In genomic region chr10:78068541-78068940, GRCm38 (mm10) we compare ENCODE assay signal across 8 mouse cellular contexts. TPM values are rescaled to one million over a fixed set of nuclear protein-coding genes. Genes with fewer than 3 reads are reported as not detected.
DNase-seq lines count a peak whose midpoint lies in the region; ATAC-seq and TF ChIP-seq lines count a peak whose summit lies in the region.

No protein-coding gene starts in this region.

- no peaks in the 10 kb centered on the region for H3K36me3 ChIP-seq in heart, adult 2 months (ENCODE audit: control insufficient read depth, insufficient read depth, low read length)
- H3K36me3 ChIP-seq in midbrain, embryonic 11.5 days (ENCODE audit: control insufficient read depth, insufficient read depth, low read length), result no peaks in the 10 kb centered on the region

- ATAC-seq in midbrain, embryonic 11.5 days (ENCODE audit: low FRiP score), result no peak

- peak overlapping the region; percentile 32; the same call in 1 of the 2 replicates for H3K9ac ChIP-seq in heart, adult 2 months (ENCODE audit: low read depth, low read length)
- peak overlapping the region; percentile 47 for H3K9ac ChIP-seq in midbrain, embryonic 11.5 days (ENCODE audit: low read length)

- peak overlapping the region; percentile 89 for H3K4me3 ChIP-seq in heart, adult 2 months
- peak overlapping the region; percentile 45 for H3K4me3 ChIP-seq in midbrain, embryonic 11.5 days (ENCODE audit: low read depth, low read length)

- peak; percentile 22 to 40 for DNase-seq in heart, adult 2 months
- DNase-seq in heart, adult 18-20 months, result no peak
- peak; percentile 46 for DNase-seq in R1 (ENCODE audit: low read depth, low spot score)
- DNase-seq in heart, postnatal 4 days, result peak; percentile 25
- no peak for DNase-seq in midbrain, embryonic 11.5 days (ENCODE audit: low spot score, missing footprints)
- no peak for DNase-seq in urinary bladder, postnatal 14 days (ENCODE audit: low spot score)
- DNase-seq in left cerebral cortex, postnatal 4 days, result no peak
- DNase-seq in layer of hippocampus, postnatal 25 days (ENCODE audit: extremely low spot score in 1 of 2, low spot score in 1 of 2), result no peak

- TF ChIP-seq EP300 in heart, adult 2 months (IDR thresholded peaks at IDR 0.05; ENCODE audit: insufficient read depth, low read depth, low read length), result no peak

- no peak for TF ChIP-seq CTCF in heart, adult 2 months (IDR thresholded peaks at IDR 0.05)

- no peaks in the 10 kb centered on the region for H3K79me2 ChIP-seq in heart, adult 2 months (replicated peaks; ENCODE audit: control insufficient read depth, insufficient read depth, low read length)

- no peaks in the 10 kb centered on the region for H3K9me3 ChIP-seq in midbrain, embryonic 11.5 days (ENCODE audit: control insufficient read depth, low read length)

- 12% methylated on average over 11 of the region's 11 CpGs for WGBS in heart, adult 2 months
- 21% methylated on average over 11 of the region's 11 CpGs for WGBS in midbrain, embryonic 11.5 days

- no peaks in the 10 kb centered on the region; the same call in 1 of the 2 replicates for H3K4me1 ChIP-seq in heart, adult 2 months (ENCODE audit: control insufficient read depth, insufficient read depth, low read length)
- H3K4me1 ChIP-seq in midbrain, embryonic 11.5 days (ENCODE audit: control insufficient read depth, insufficient read depth, low read length), result no peaks in the 10 kb centered on the region

- H3K27ac ChIP-seq in heart, adult 2 months, result peak overlapping the region; percentile 31
- no peak overlapping the region for H3K27ac ChIP-seq in midbrain, embryonic 11.5 days (ENCODE audit: low read depth, low read length)

- H3K27me3 ChIP-seq in heart, adult 2 months (ENCODE audit: control insufficient read depth, insufficient read depth, low read length), result no peaks in the 10 kb centered on the region
- peaks cover 3% of the 10 kb centered on the region for H3K27me3 ChIP-seq in midbrain, embryonic 11.5 days (ENCODE audit: control insufficient read depth, insufficient read depth, low read length)

- TF ChIP-seq POLR2A in heart, adult 2 months (IDR thresholded peaks at IDR 0.05; ENCODE audit: insufficient read depth, low read depth, low read length), result no peak

- intact Hi-C loops in heart, adult 2 months (cut with DNase I), result loop anchor here (5.0 kb wide), 1 partner anchor 41 kb away; no protein-coding TSS in a partner anchor
- intact Hi-C loops in left cerebral cortex, postnatal 4 days (cut with DNase I), result no loop called here

- peak overlapping the region; percentile 63 for H3K4me2 ChIP-seq in midbrain, embryonic 11.5 days

RNA-seq across cellular contexts. Expression of gene Icosl, which starts 0.6 kb away (rescaled TPM):
- total RNA-seq in heart, adult 2 months (2021), result 1 to 10 TPM; 5.8 to 7.6 TPM
- polyA plus RNA-seq in heart, adult 2 months (2012; rRNA removed), result 8.4 and 9.2 TPM in 2 replicates
- 1 to 10 TPM; 5.7 to 8.4 TPM for total RNA-seq in heart, adult 18-20 months (2021)
- total RNA-seq in heart, postnatal 4 days (2021), result 1 to 10 TPM; 3.8 to 4.6 TPM
- 1.2 and 2.5 TPM in 2 replicates for polyA plus RNA-seq in midbrain, embryonic 11.5 days (2014; fragmentation: Nextera tagmentation; extraction: Ambion mirVana)
- under 1 TPM; 0.85 to 0.98 TPM for total RNA-seq in left cerebral cortex, postnatal 4 days (2021)
- total RNA-seq in layer of hippocampus, postnatal 25 days (2021), result 1 to 10 TPM; 5.4 to 8.8 TPM

RNA-seq across cellular contexts. Expression of gene Aire, which starts 25.1 kb away (rescaled TPM):
- total RNA-seq in heart, adult 2 months (2021), result not detected
- 0.10 TPM in 1 of 2 replicates, not detected in the other for polyA plus RNA-seq in heart, adult 2 months (2012; rRNA removed)
- not detected for total RNA-seq in heart, adult 18-20 months (2021)
- not detected for total RNA-seq in heart, postnatal 4 days (2021)
- 0.10 TPM in 1 of 2 replicates, not detected in the other for polyA plus RNA-seq in midbrain, embryonic 11.5 days (2014; fragmentation: Nextera tagmentation; extraction: Ambion mirVana)
- under 1 TPM; 0.44 TPM for total RNA-seq in left cerebral cortex, postnatal 4 days (2021)
- under 1 TPM; 0.16 to 0.27 TPM for total RNA-seq in layer of hippocampus, postnatal 25 days (2021)

RNA-seq across cellular contexts. Expression of gene Dnmt3l, which starts 26.8 kb away (rescaled TPM):
- total RNA-seq in heart, adult 2 months (2021), result under 1 TPM in 1 of 2 experiments, not detected in 1; 0.21 TPM
- polyA plus RNA-seq in heart, adult 2 months (2012; rRNA removed), result 0.10 and 0.79 TPM in 2 replicates
- total RNA-seq in heart, adult 18-20 months (2021), result not detected
- not detected for total RNA-seq in heart, postnatal 4 days (2021)
- not detected in 2 replicates for polyA plus RNA-seq in midbrain, embryonic 11.5 days (2014; fragmentation: Nextera tagmentation; extraction: Ambion mirVana)
- not detected for total RNA-seq in left cerebral cortex, postnatal 4 days (2021)
- total RNA-seq in layer of hippocampus, postnatal 25 days (2021), result under 1 TPM in 1 of 2 experiments, not detected in 1; 0.22 TPM

RNA-seq across cellular contexts. Expression of gene Pfkl, which starts 58.7 kb away (rescaled TPM):
- 100 to 1,000 TPM; 109 to 115 TPM for total RNA-seq in heart, adult 2 months (2021)
- 101 and 156 TPM in 2 replicates for polyA plus RNA-seq in heart, adult 2 months (2012; rRNA removed)
- 100 to 1,000 TPM; 114 to 120 TPM for total RNA-seq in heart, adult 18-20 months (2021)
- total RNA-seq in heart, postnatal 4 days (2021), result 100 to 1,000 TPM; 118 to 133 TPM
- 96.9 and 103 TPM in 2 replicates for polyA plus RNA-seq in midbrain, embryonic 11.5 days (2014; fragmentation: Nextera tagmentation; extraction: Ambion mirVana)
- total RNA-seq in left cerebral cortex, postnatal 4 days (2021), result 10 to 100 TPM; 73.2 to 83.6 TPM
- 100 to 1,000 TPM; 205 to 206 TPM for total RNA-seq in layer of hippocampus, postnatal 25 days (2021)

Comparison
In these comparisons a context has a peak if more than half of its experiments do, and no peak if none do; other contexts are left out.
1. DNase-seq: peak in heart, adult 2 months (2 of 2), R1 (single experiment) and heart, postnatal 4 days (single experiment); none in heart, adult 18-20 months (0 of 2), midbrain, embryonic 11.5 days (single experiment), urinary bladder, postnatal 14 days (single experiment), left cerebral cortex, postnatal 4 days (single experiment) and layer of hippocampus, postnatal 25 days (0 of 2).